Mouse (Mus musculus) thymus, adult 18-20 months (tissue): ENCODE data around the gene Cacna1c.

ENCODE experiments used
- DNase-seq, 2 experiments: peaks; one replicate each; pipeline ENCODE4 v3.0.0; 2022; ENCODE audit warnings: mixed read lengths in 2 of 2

Cacna1c gene

GRCm38 (mm10) chr6:118561225-118561624 is 635.0 kb downstream of the Cacna1c start:
- no peak for DNase-seq

DNA sequence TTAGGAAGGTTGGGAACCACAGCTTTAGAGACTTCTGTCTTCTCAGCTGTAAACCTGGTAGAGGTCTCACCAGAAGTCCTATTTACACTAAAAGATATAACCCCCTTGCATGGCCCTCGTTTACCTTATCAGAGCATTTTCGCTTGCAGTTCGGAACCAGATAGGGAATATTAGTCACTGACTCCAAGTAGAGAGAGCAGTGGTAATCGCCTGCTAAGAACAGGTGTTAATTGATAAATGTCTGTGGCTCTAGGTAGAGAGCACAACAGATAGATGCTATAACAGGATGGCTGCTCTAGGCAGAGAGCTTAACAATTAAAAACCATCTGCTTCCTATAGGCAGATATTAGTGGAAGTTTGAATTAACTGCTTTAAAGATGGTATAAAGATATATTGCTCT is 657.6 kb downstream of the Cacna1c start:
- DNase-seq = no peak
